Mouse (Mus musculus): Measurements from ENCODE around the gene Disp3. TPM values are rescaled to one million over a fixed set of nuclear protein-coding genes. Genes with fewer than 3 reads are reported as not detected.

Gene Disp3
- polyA plus RNA-seq, 1 experiment from 2014 or later: 15.6 TPM

DNA sequence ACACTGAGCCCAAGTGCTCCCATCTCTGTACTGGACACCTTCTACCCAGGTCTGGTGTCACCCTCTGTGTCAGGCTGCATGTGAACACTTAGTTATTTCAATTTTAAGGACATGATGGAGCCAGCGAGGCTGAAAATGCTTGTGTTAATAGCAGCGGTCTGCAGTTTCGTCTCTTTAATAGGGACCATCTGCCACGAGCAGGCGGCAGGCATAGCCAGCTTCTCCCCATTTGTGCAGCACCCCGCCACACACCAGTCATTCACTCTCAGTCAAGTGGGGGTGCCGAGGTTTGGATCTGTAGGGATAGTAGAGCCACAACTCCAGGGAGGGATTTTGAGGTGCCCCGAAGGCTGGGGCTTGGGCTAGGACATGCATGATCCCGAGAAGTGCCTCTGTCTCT is 47.4 kb downstream of the Disp3 start:
- Histone ChIP-seq H3K4me3 (replicated peaks) (no peak overlapping the region), H3K27ac (replicated peaks) (no peak overlapping the region), H3K27me3 (replicated peaks) (no peaks in the 10 kb centered on the region), H3K4me1 (peaks cover 31% of the 10 kb centered on the region), H3K9ac (replicated peaks) (no peak overlapping the region), H3K9me3 (replicated peaks) (no peaks in the 10 kb centered on the region), H3K36me3 (peaks cover 44% of the 10 kb centered on the region), H3K4me2 (no peak overlapping the region)
- 65% methylated on average over 9 of the region's 9 CpGs for WGBS
- no peak for ATAC-seq (ENCODE audit: low FRiP score)

DNA sequence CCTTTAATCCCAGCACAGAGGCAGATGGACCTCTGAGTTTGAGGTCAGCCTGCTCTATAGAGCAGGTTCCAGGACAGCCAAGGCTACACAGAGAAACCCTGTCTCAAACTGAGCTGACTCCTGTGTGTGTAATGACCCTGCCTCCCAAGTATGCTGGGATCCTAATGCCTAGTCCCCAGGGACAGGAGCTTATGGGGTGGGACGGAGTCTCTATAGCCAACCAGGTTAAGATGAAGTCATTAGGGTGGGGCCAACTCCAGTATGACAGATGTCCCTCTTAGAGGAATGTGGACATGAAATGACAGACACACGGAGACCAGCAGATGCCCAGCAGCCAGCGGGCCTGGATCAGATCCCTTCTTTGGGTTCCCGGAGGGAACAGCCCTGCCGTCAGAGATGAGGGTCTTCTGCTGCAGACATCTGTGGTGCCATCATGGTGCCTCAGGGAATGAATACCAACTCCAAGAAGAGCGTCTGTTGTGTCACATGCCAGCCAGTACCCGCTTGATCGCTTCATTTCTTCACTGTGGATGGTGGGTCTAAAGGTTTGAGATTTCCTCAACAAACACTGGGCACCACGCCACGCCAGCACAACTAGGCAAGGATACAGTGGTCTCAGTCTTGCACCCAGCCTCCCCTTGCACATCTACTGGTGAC is 48.2 kb downstream of the Disp3 start:
- 71% methylated on average over 10 of the region's 10 CpGs for WGBS
- Histone ChIP-seq H3K4me2 (no peak overlapping the region), H3K36me3 (peaks cover 36% of the 10 kb centered on the region), H3K9me3 (replicated peaks) (no peaks in the 10 kb centered on the region), H3K4me3 (replicated peaks) (no peak overlapping the region), H3K27me3 (replicated peaks) (no peaks in the 10 kb centered on the region), H3K27ac (replicated peaks) (no peak overlapping the region), H3K4me1 (peaks cover 31% of the 10 kb centered on the region), H3K9ac (replicated peaks) (no peak overlapping the region)
- no peak for ATAC-seq (ENCODE audit: low FRiP score)

DNA sequence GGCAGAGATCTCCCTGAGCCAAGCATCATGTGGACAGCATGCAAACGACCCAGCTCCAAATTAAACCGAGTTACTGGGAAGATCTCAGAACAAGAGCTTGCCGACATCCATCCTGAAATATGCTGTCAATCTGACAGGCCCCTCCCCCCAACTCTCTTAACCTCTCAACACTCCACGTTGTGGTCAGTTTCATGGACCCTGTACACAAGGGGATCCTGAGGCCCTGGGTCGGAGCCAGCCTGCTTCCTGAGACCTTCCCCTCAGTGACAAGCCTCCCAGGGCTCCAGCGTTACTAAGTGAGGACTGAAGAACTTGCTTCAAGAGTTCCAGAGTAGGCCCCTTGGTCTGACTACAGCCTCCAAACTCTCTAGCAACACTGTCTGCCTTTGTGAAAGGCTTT is 48.8 kb downstream of the Disp3 start:
- H3K4me2 ChIP-seq: no peak overlapping the region
- no peak overlapping the region for H3K27ac ChIP-seq (replicated peaks)
- no peak overlapping the region for H3K4me3 ChIP-seq (replicated peaks)
- no peak for ATAC-seq (ENCODE audit: low FRiP score)
- no peak overlapping the region for H3K9ac ChIP-seq (replicated peaks)
- H3K4me1 ChIP-seq: peaks cover 31% of the 10 kb centered on the region
- no peaks in the 10 kb centered on the region for H3K9me3 ChIP-seq (replicated peaks)
- H3K36me3 ChIP-seq: peaks cover 29% of the 10 kb centered on the region
- no peaks in the 10 kb centered on the region for H3K27me3 ChIP-seq (replicated peaks)
- 49% methylated on average over 6 of the region's 6 CpGs for WGBS

DNA sequence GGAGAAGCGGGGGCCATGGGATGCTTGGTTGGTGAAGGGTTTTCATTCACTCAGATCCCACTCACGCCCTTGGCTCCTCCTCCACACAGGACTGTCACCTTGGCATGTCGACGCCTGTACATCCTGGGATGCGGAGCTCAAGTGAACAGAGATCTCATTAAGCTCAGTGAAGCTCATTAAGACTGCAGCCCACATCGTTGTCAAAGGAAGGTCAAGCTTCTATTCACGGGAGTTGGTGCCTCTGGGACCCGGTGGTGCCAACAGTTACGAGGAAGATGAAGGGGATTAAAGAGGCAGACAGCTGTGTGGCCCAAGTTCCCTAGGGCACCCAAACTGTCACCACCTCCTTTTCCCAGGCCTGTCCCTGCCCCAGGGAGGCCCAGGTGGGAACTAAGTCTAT is 49.5 kb downstream of the Disp3 start:
- no peaks in the 10 kb centered on the region for H3K27me3 ChIP-seq (replicated peaks)
- peak; percentile 35 for ATAC-seq (ENCODE audit: low FRiP score)
- peaks cover 26% of the 10 kb centered on the region for H3K36me3 ChIP-seq
- no peaks in the 10 kb centered on the region for H3K9me3 ChIP-seq (replicated peaks)
- H3K4me1 ChIP-seq: peaks cover 32% of the 10 kb centered on the region
- no peak overlapping the region for H3K4me2 ChIP-seq
- H3K27ac ChIP-seq (replicated peaks): peak overlapping the region; percentile 33; the same call in 1 of the 2 replicates
- 32% methylated on average over 9 of the region's 9 CpGs for WGBS
- no peak overlapping the region for H3K4me3 ChIP-seq (replicated peaks)
- 0 out of 2 replicates have a peak overlapping the region, but pooled peaks have one; percentile 7 for H3K9ac ChIP-seq (replicated peaks)

DNA sequence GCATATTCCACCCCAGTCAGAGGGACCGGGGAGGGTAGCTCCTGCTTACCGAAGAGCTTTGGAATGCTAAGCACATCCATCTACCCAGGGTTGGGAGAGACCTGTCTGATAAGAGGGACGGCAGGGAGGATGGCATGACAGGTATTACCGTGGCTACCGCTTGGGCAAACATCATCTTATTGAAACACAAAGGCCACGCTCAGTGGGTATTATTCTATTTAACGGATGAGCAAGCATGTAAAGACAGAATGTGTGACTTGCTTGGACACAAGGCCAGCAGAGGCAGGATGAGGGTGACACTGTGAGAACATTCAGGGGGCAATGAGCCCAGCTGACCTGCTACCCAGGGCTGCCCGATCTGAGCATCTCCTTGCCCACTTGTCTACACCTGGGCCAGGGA is 51.1 kb downstream of the Disp3 start:
- Histone ChIP-seq H3K4me1 (peaks cover 47% of the 10 kb centered on the region), H3K27ac (replicated peaks) (0 out of 2 replicates have a peak overlapping the region, but pooled peaks have one; percentile 33), H3K36me3 (peaks cover 12% of the 10 kb centered on the region), H3K9me3 (replicated peaks) (no peaks in the 10 kb centered on the region), H3K9ac (replicated peaks) (no peak overlapping the region), H3K4me3 (replicated peaks) (no peak overlapping the region), H3K4me2 (no peak overlapping the region), H3K27me3 (replicated peaks) (no peaks in the 10 kb centered on the region)
- no peak for ATAC-seq (ENCODE audit: low FRiP score)
- 54% methylated on average over 8 of the region's 8 CpGs for WGBS

DNA sequence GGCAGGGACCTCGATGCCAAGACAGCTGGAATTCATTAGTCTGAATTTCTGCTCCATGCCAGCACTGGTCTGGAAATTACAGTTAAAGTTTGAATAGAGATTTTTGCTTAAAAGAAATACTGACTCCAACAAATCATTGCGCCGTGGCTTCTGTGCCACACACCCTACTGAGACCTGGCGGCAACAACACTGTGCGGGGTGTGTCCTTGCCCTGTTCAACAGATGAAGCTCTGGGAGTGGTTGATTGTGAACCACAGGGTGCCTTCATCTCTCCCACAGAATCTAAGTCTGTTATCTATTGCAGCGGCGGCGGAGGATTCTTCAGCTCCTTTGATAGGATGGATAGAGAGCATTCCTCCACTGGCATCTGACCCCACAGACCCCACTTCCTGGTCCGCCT is 54.7 kb downstream of the Disp3 start:
- H3K9me3 ChIP-seq (replicated peaks): no peaks in the 10 kb centered on the region
- no peak overlapping the region for H3K9ac ChIP-seq (replicated peaks)
- no peak for ATAC-seq (ENCODE audit: low FRiP score)
- no peak overlapping the region for H3K4me2 ChIP-seq
- H3K27me3 ChIP-seq (replicated peaks): peaks cover 5% of the 10 kb centered on the region
- no peak overlapping the region for H3K4me3 ChIP-seq (replicated peaks)
- H3K4me1 ChIP-seq: peaks cover 34% of the 10 kb centered on the region
- H3K27ac ChIP-seq (replicated peaks): no peak overlapping the region
- H3K36me3 ChIP-seq: no peaks in the 10 kb centered on the region
- 75% methylated on average over 9 of the region's 9 CpGs for WGBS

DNA sequence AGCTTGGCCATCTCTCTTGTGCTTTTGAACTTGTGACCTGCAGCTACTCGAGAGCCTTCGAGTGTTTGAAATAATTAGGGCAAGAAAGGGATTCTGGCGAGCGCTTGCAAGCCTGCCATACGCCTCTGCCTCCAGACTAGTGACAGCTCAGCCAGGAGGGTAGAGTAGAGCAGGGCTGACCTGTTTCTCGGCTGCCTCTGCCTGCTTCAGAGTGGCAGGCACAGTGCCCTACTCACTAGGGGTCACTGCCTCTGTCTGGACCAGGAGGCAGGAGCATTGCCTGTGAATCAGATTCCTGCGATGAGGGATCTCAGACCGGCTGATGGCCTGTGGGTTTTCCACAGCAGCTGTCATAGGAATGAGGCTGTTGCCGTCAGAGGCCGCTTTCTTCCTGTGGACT is 55.1 kb downstream of the Disp3 start:
- peaks cover 30% of the 10 kb centered on the region for H3K4me1 ChIP-seq
- H3K4me2 ChIP-seq: no peak overlapping the region
- H3K4me3 ChIP-seq (replicated peaks): no peak overlapping the region
- H3K27ac ChIP-seq (replicated peaks): no peak overlapping the region
- no peaks in the 10 kb centered on the region for H3K9me3 ChIP-seq (replicated peaks)
- peaks cover 5% of the 10 kb centered on the region for H3K27me3 ChIP-seq (replicated peaks)
- no peak overlapping the region for H3K9ac ChIP-seq (replicated peaks)
- WGBS: 38% methylated on average over 10 of the region's 10 CpGs
- ATAC-seq (ENCODE audit: low FRiP score): no peak
- H3K36me3 ChIP-seq: no peaks in the 10 kb centered on the region

DNA sequence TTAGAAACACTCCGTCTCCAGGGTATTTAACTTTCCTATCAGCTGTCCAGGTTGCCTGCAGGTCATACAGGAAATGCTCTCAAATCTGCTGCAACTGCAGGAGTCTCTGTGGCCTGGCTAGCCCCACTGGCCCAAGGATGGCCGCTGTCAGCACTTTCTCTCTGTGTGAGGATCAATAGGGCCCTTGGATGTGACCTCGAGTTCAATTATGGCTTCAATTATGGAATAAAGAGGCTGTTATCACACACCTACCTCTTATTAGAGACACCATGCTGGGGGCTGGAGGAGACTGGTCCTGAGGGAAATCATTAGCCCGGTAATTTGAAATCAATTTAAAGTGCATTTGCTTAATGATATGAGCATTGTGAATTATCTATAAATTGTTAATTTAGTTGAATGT is 55.6 kb downstream of the Disp3 start:
- Histone ChIP-seq H3K4me2 (no peak overlapping the region), H3K27ac (replicated peaks) (no peak overlapping the region), H3K36me3 (no peaks in the 10 kb centered on the region), H3K27me3 (replicated peaks) (peaks cover 5% of the 10 kb centered on the region), H3K4me3 (replicated peaks) (no peak overlapping the region), H3K9me3 (replicated peaks) (no peaks in the 10 kb centered on the region), H3K4me1 (peaks cover 27% of the 10 kb centered on the region), H3K9ac (replicated peaks) (no peak overlapping the region)
- 0 out of 2 replicates have a peak, but pooled peaks have one; percentile 19 for ATAC-seq (ENCODE audit: low FRiP score)
- 49% methylated on average over 4 of the region's 4 CpGs for WGBS

DNA sequence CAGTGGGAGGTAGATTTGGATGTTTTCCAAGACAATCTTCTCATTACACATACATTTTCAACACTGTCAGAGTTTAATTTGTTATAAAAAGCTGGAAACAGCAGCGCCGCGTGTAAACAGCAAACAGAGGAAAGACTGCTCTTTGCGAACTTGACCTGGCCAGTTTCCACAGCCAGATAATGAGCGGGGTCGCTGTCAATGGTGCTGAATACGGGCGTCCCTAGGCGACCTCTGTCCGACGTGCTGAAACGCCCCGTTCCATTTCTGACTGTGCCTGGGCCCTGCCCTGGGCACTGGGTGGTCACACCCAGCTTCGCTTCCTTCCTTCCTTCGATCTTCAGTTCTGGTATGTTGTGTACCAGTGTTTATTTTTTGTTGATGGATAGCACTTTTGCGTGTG is 58.1 kb downstream of the Disp3 start:
- 9% methylated on average over 16 of the region's 16 CpGs for WGBS
- H3K4me3 ChIP-seq (replicated peaks): no peak overlapping the region
- H3K9ac ChIP-seq (replicated peaks): no peak overlapping the region

DNA sequence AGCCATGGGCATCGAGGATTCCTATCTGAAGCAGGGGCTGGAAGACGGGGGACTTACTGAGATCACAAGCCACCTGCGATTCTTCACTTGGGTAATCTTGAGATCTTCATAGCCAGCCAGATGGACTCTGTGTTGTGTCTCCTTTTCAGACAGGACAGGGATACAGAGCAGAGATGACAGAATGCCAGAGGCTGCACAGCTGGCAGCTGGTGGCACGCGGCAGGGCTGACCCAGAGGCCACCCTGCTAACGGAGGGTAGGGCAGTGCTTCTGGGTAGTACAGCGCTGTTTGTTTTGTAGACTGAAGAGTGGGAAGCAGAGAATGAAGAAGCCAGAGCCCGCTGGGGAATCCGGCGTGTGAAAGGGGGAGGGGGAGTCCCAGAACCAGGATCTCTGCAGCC is 64.8 kb downstream of the Disp3 start:
- no peak overlapping the region for H3K9ac ChIP-seq (replicated peaks)
- 37% methylated on average over 10 of the region's 10 CpGs for WGBS
- no peaks in the 10 kb centered on the region for H3K9me3 ChIP-seq (replicated peaks)

More for the DNA sequence above, 58.1 kb downstream of the Disp3 start:
- no peak overlapping the region for H3K4me2 ChIP-seq
- ATAC-seq (ENCODE audit: low FRiP score): peak; percentile 22; the same call in 1 of the 2 replicates
- H3K27ac ChIP-seq (replicated peaks): no peak overlapping the region
- peaks cover 22% of the 10 kb centered on the region for H3K4me1 ChIP-seq
- peaks cover 6% of the 10 kb centered on the region for H3K27me3 ChIP-seq (replicated peaks)
- H3K9me3 ChIP-seq (replicated peaks): no peaks in the 10 kb centered on the region
- no peaks in the 10 kb centered on the region for H3K36me3 ChIP-seq

DNA sequence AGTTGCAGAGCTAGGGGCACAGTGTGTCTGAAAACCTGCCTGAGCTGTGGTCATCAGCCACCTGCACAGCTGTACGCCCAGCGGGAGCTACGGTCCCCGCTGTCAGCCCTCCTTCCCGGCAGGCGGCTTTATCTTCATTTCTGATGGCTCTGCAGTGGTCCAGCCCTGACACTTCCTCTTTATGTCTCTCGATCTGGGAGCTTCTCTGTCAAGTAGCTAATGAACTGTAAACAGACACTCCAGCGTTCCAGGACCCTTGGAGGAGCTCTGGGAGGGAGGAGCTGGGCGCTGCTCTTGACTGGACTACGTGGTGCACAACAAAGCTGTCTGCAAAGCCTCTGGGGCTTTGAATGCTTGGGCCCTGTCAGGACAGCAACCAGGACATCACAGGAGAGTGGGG is 67.1 kb downstream of the Disp3 start:
- H3K36me3 ChIP-seq: no peaks in the 10 kb centered on the region
- no peak overlapping the region for H3K4me3 ChIP-seq (replicated peaks)
- peaks cover 9% of the 10 kb centered on the region; the same call in 1 of the 2 replicates for H3K27me3 ChIP-seq (replicated peaks)
- no peaks in the 10 kb centered on the region for H3K9me3 ChIP-seq (replicated peaks)
- H3K4me2 ChIP-seq: no peak overlapping the region
- no peak overlapping the region for H3K9ac ChIP-seq (replicated peaks)
- H3K4me1 ChIP-seq: peaks cover 19% of the 10 kb centered on the region
- WGBS: 7% methylated on average over 10 of the region's 10 CpGs
- H3K27ac ChIP-seq (replicated peaks): no peak overlapping the region
- no peak for ATAC-seq (ENCODE audit: low FRiP score)

More for the DNA sequence above, 64.8 kb downstream of the Disp3 start:
- ATAC-seq (ENCODE audit: low FRiP score): no peak
- H3K27me3 ChIP-seq (replicated peaks): peaks cover 9% of the 10 kb centered on the region; the same call in 1 of the 2 replicates
- no peak overlapping the region for H3K4me3 ChIP-seq (replicated peaks)
- peaks cover 17% of the 10 kb centered on the region for H3K4me1 ChIP-seq
- H3K4me2 ChIP-seq: no peak overlapping the region
- no peaks in the 10 kb centered on the region for H3K36me3 ChIP-seq
- no peak overlapping the region for H3K27ac ChIP-seq (replicated peaks)

DNA sequence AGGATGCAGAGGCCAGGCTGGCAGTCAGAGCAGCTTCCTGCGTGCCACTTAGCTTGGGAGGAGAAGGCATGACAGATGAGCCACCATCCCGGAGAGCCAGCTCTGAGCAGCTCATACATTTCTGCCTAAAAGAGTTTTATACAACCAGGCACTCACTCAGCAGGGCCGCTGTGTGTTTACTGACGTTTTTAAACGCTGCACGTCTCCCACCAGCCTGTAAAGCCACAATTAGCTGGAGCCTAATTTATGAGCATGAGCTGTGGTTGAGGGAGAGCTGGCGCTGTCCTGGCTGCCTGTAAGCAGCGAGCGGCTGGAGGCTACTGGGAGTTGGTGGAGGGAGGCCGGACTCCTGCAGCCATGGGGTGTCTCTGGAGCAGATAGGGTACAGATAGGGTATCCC is 69.5 kb downstream of the Disp3 start:
- H3K9ac ChIP-seq (replicated peaks): no peak overlapping the region
- peak; percentile 45; the same call in 1 of the 2 replicates for ATAC-seq (ENCODE audit: low FRiP score)

More for the DNA sequence above, 69.5 kb downstream of the Disp3 start:
- Histone ChIP-seq H3K9me3 (replicated peaks) (no peaks in the 10 kb centered on the region), H3K4me1 (peaks cover 31% of the 10 kb centered on the region), H3K36me3 (no peaks in the 10 kb centered on the region), H3K4me2 (no peak overlapping the region), H3K27ac (replicated peaks) (peak overlapping the region; percentile 63), H3K27me3 (replicated peaks) (peaks cover 5% of the 10 kb centered on the region; the same call in 1 of the 2 replicates), H3K4me3 (replicated peaks) (no peak overlapping the region)
- 3% methylated on average over 10 of the region's 10 CpGs for WGBS
